Mouse (Mus musculus): Measurements from ENCODE around the gene Anks1b. TPM values are rescaled to one million over a fixed set of nuclear protein-coding genes. Genes with fewer than 3 reads are reported as not detected.

The Anks1b gene
- polyA plus RNA-seq, 1 experiment from 2014 or later = 1.9 TPM

GRCm38 (mm10) chr10:89872501-89873145, 686 bp upstream of the Anks1b start:
- Histone ChIP-seq H3K4me3 (ENCODE audit: low read depth, low read length) (peak overlapping the region; percentile 49), H3K27me3 (replicated peaks; ENCODE audit: control insufficient read depth, insufficient read depth, low read length) (peaks cover 19% of the 10 kb centered on the region), H3K9me3 (ENCODE audit: control insufficient read depth) (no peaks in the 10 kb centered on the region), H3K4me1 (replicated peaks; ENCODE audit: control insufficient read depth, insufficient read depth, low read length) (no peaks in the 10 kb centered on the region), H3K4me2 (replicated peaks; ENCODE audit: low read depth) (peak overlapping the region; percentile 86), H3K9ac (ENCODE audit: low read depth, low read length) (0 out of 2 replicates have a peak overlapping the region, but pooled peaks have one; percentile 7), H3K36me3 (ENCODE audit: control insufficient read depth, insufficient read depth) (no peaks in the 10 kb centered on the region), H3K27ac (ENCODE audit: low read depth, low read length) (no peak overlapping the region)
- WGBS = under 1% methylated on average over 20 of the region's 56 CpGs
- TF ChIP-seq CTCF (IDR thresholded peaks at IDR 0.05; ENCODE audit: low read depth) = peak; percentile 44
- ATAC-seq = peak; percentile 33; the same call in 1 of the 2 replicates

- WGBS = 11% methylated on average over 8 of the region's 8 CpGs
Observed at GRCm38 (mm10) chr10:89874036-89874435, 727 bp downstream of the Anks1b start.

GRCm38 (mm10) chr10:89883561-89883960, 10.3 kb downstream of the Anks1b start:
- no peak for ATAC-seq
- no peak for TF ChIP-seq CTCF (IDR thresholded peaks at IDR 0.05; ENCODE audit: low read depth)
- Histone ChIP-seq H3K4me3 (ENCODE audit: low read depth, low read length) (no peak overlapping the region), H3K27ac (ENCODE audit: low read depth, low read length) (no peak overlapping the region), H3K36me3 (ENCODE audit: control insufficient read depth, insufficient read depth) (no peaks in the 10 kb centered on the region), H3K9me3 (ENCODE audit: control insufficient read depth) (no peaks in the 10 kb centered on the region), H3K4me2 (replicated peaks; ENCODE audit: low read depth) (no peak overlapping the region), H3K4me1 (replicated peaks; ENCODE audit: control insufficient read depth, insufficient read depth, low read length) (no peaks in the 10 kb centered on the region), H3K9ac (ENCODE audit: low read depth, low read length) (no peak overlapping the region), H3K27me3 (replicated peaks; ENCODE audit: control insufficient read depth, insufficient read depth, low read length) (no peaks in the 10 kb centered on the region)
- WGBS = 76% methylated on average over 8 of the region's 8 CpGs

More at GRCm38 (mm10) chr10:89874036-89874435, 727 bp downstream of the Anks1b start:
- no peak for ATAC-seq
- H3K9me3 ChIP-seq (ENCODE audit: control insufficient read depth) = no peaks in the 10 kb centered on the region
- H3K27me3 ChIP-seq (replicated peaks; ENCODE audit: control insufficient read depth, insufficient read depth, low read length) = peaks cover 19% of the 10 kb centered on the region
- H3K9ac ChIP-seq (ENCODE audit: low read depth, low read length) = no peak overlapping the region
- peak overlapping the region; percentile 86 for H3K4me2 ChIP-seq (replicated peaks; ENCODE audit: low read depth)
- TF ChIP-seq CTCF (IDR thresholded peaks at IDR 0.05; ENCODE audit: low read depth) = no peak
- no peak overlapping the region for H3K27ac ChIP-seq (ENCODE audit: low read depth, low read length)
- H3K4me1 ChIP-seq (replicated peaks; ENCODE audit: control insufficient read depth, insufficient read depth, low read length) = no peaks in the 10 kb centered on the region
- H3K36me3 ChIP-seq (ENCODE audit: control insufficient read depth, insufficient read depth) = no peaks in the 10 kb centered on the region
- H3K4me3 ChIP-seq (ENCODE audit: low read depth, low read length) = peak overlapping the region; percentile 49

GRCm38 (mm10) chr10:89902720-89903337, 29.5 kb downstream of the Anks1b start:
- Histone ChIP-seq H3K4me3 (ENCODE audit: low read depth, low read length) (no peak overlapping the region), H3K27ac (ENCODE audit: low read depth, low read length) (no peak overlapping the region), H3K4me1 (replicated peaks; ENCODE audit: control insufficient read depth, insufficient read depth, low read length) (no peaks in the 10 kb centered on the region), H3K9me3 (ENCODE audit: control insufficient read depth) (no peaks in the 10 kb centered on the region), H3K36me3 (ENCODE audit: control insufficient read depth, insufficient read depth) (no peaks in the 10 kb centered on the region), H3K4me2 (replicated peaks; ENCODE audit: low read depth) (no peak overlapping the region), H3K9ac (ENCODE audit: low read depth, low read length) (no peak overlapping the region), H3K27me3 (replicated peaks; ENCODE audit: control insufficient read depth, insufficient read depth, low read length) (no peaks in the 10 kb centered on the region)
- no peak for ATAC-seq
- WGBS = 74% methylated on average over 7 of the region's 7 CpGs
- peak; percentile 41 for TF ChIP-seq CTCF (IDR thresholded peaks at IDR 0.05; ENCODE audit: low read depth)

- WGBS = 87% methylated on average over 4 of the region's 4 CpGs
- Histone ChIP-seq H3K9ac (ENCODE audit: low read depth, low read length) (no peak overlapping the region), H3K4me1 (replicated peaks; ENCODE audit: control insufficient read depth, insufficient read depth, low read length) (no peaks in the 10 kb centered on the region), H3K36me3 (ENCODE audit: control insufficient read depth, insufficient read depth) (no peaks in the 10 kb centered on the region), H3K4me3 (ENCODE audit: low read depth, low read length) (no peak overlapping the region), H3K9me3 (ENCODE audit: control insufficient read depth) (no peaks in the 10 kb centered on the region), H3K27me3 (replicated peaks; ENCODE audit: control insufficient read depth, insufficient read depth, low read length) (no peaks in the 10 kb centered on the region), H3K27ac (ENCODE audit: low read depth, low read length) (no peak overlapping the region), H3K4me2 (replicated peaks; ENCODE audit: low read depth) (no peak overlapping the region)
- no peak for TF ChIP-seq CTCF (IDR thresholded peaks at IDR 0.05; ENCODE audit: low read depth)
- no peak for ATAC-seq
Observed at GRCm38 (mm10) chr10:89911889-89912288, 38.6 kb downstream of the Anks1b start.

- H3K27me3 ChIP-seq (replicated peaks; ENCODE audit: control insufficient read depth, insufficient read depth, low read length) = no peaks in the 10 kb centered on the region
- no peak overlapping the region for H3K4me3 ChIP-seq (ENCODE audit: low read depth, low read length)
- no peak overlapping the region for H3K9ac ChIP-seq (ENCODE audit: low read depth, low read length)
- no peak for ATAC-seq
- no peaks in the 10 kb centered on the region for H3K36me3 ChIP-seq (ENCODE audit: control insufficient read depth, insufficient read depth)
- no peak overlapping the region for H3K4me2 ChIP-seq (replicated peaks; ENCODE audit: low read depth)
- H3K27ac ChIP-seq (ENCODE audit: low read depth, low read length) = no peak overlapping the region
- H3K4me1 ChIP-seq (replicated peaks; ENCODE audit: control insufficient read depth, insufficient read depth, low read length) = no peaks in the 10 kb centered on the region
- TF ChIP-seq CTCF (IDR thresholded peaks at IDR 0.05; ENCODE audit: low read depth) = no peak
- no peaks in the 10 kb centered on the region for H3K9me3 ChIP-seq (ENCODE audit: control insufficient read depth)
Observed at GRCm38 (mm10) chr10:89913174-89913573, 39.9 kb downstream of the Anks1b start.

All from intestine, postnatal 0 days (tissue).